Comparison of ENCODE assay signal across 12 mouse cellular contexts in the genomic region with DNA sequence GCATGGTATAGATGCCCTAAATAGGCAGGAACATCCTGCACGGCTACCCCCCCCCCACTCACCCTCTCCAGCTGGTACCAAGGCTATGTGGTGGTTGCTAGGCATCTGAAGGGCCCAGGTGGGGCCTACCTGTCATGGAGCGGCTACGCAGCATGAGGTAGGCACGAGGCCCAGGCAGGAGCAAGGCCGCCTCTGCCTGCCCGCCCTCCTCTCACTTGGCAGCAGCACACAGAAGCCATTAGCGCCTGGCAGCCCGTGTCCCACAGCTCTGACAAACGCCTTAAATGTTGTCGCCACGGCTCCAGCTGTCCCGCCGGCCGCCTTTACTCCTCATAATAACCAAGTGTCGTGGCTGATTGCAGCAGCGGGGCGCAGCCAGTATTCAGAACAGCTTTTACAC. TPM values are rescaled to one million over a fixed set of nuclear protein-coding genes. Genes with fewer than 3 reads are reported as not detected.
A peak's percentile ranks its signal among the peaks of the same experiment; 100 is the strongest.
DNase-seq lines count a peak whose midpoint lies in the region; ATAC-seq lines count a peak whose summit lies in the region.
"Had no signal": no experiment of that assay in that cellular context is flagged by ENCODE, and none has a peak within 500 bp of the region (broad histone marks: within the 10 kb centered on the region; RNA-seq: fewer than 3 reads in every experiment).

No protein-coding gene starts in this region.

- no peaks in the 10 kb centered on the region for H3K27me3 ChIP-seq in hindbrain, embryonic 15.5 days
- no peaks in the 10 kb centered on the region for H3K27me3 ChIP-seq in midbrain, embryonic 15.5 days (replicated peaks)
- H3K27me3 ChIP-seq in heart, embryonic 12.5 days (replicated peaks): peaks cover 18% of the 10 kb centered on the region; the same call in 1 of the 2 replicates

- H3K4me1 ChIP-seq in hindbrain, embryonic 15.5 days (replicated peaks): peaks cover 61% of the 10 kb centered on the region
- peaks cover 44% of the 10 kb centered on the region for H3K4me1 ChIP-seq in midbrain, embryonic 15.5 days
- H3K4me1 ChIP-seq in heart, embryonic 12.5 days (replicated peaks): peaks cover 17% of the 10 kb centered on the region

- no peak overlapping the region for H3K9ac ChIP-seq in hindbrain, embryonic 15.5 days
- no peak overlapping the region for H3K9ac ChIP-seq in midbrain, embryonic 15.5 days
- no peak overlapping the region for H3K9ac ChIP-seq in heart, embryonic 12.5 days
- H3K9ac ChIP-seq: kidney, embryonic 15.5 days; lung, embryonic 14.5 days had no signal

- H3K4me2 ChIP-seq in hindbrain, embryonic 15.5 days: peak overlapping the region; percentile 9; the same call in 1 of the 2 replicates
- no peak overlapping the region for H3K4me2 ChIP-seq in midbrain, embryonic 15.5 days
- H3K4me2 ChIP-seq in heart, embryonic 12.5 days: no peak overlapping the region
- H3K4me2 ChIP-seq: kidney, embryonic 15.5 days; lung, embryonic 14.5 days had no signal

- DNase-seq in brain, adult 2 months (ENCODE audit: low read depth, low spot score): peak; percentile 94
- DNase-seq in cerebellum, adult 9-11 months: peak; percentile 95
- no peak for DNase-seq in spleen, postnatal 36 days (ENCODE audit: low spot score in 2 of 2)
- no peak for DNase-seq in heart, postnatal 14 days
- DNase-seq in spleen, postnatal 10 days (ENCODE audit: low spot score in 2 of 2): no peak
- DNase-seq: gastrocnemius, postnatal 25 days; lung, embryonic 14.5 days had no signal

- H3K36me3 ChIP-seq in hindbrain, embryonic 15.5 days: no peaks in the 10 kb centered on the region
- no peaks in the 10 kb centered on the region for H3K36me3 ChIP-seq in midbrain, embryonic 15.5 days (replicated peaks)
- no peaks in the 10 kb centered on the region for H3K36me3 ChIP-seq in heart, embryonic 12.5 days
- H3K36me3 ChIP-seq: G1E; kidney, embryonic 15.5 days had no signal

- H3K9me3 ChIP-seq in hindbrain, embryonic 15.5 days: no peaks in the 10 kb centered on the region
- H3K9me3 ChIP-seq in midbrain, embryonic 15.5 days: no peaks in the 10 kb centered on the region
- no peaks in the 10 kb centered on the region for H3K9me3 ChIP-seq in heart, embryonic 12.5 days (replicated peaks)
- H3K9me3 ChIP-seq: G1E; kidney, embryonic 15.5 days had no signal

- H3K4me3 ChIP-seq in hindbrain, embryonic 15.5 days: no peak overlapping the region
- no peak overlapping the region for H3K4me3 ChIP-seq in midbrain, embryonic 15.5 days
- H3K4me3 ChIP-seq in heart, embryonic 12.5 days: no peak overlapping the region
- H3K4me3 ChIP-seq: kidney, embryonic 15.5 days had no signal

- peak; percentile 71 for ATAC-seq in hindbrain, embryonic 15.5 days (ENCODE audit: low FRiP score, low read depth)
- ATAC-seq in midbrain, embryonic 15.5 days (replicated peaks): peak; percentile 57
- no peak for ATAC-seq in heart, embryonic 12.5 days (ENCODE audit: insufficient number of reproducible peaks, low FRiP score)

- intact Hi-C loops in heart, postnatal 14 days (cut with DNase I): no loop called here

- 23% methylated on average over 17 of the region's 17 CpGs for WGBS in hindbrain, embryonic 15.5 days
- WGBS in midbrain, embryonic 15.5 days: 39% methylated on average over 17 of the region's 17 CpGs
- 68% methylated on average over 17 of the region's 17 CpGs for WGBS in heart, embryonic 12.5 days

- H3K27ac ChIP-seq in hindbrain, embryonic 15.5 days (replicated peaks): peak overlapping the region; percentile 80
- peak overlapping the region; percentile 70 for H3K27ac ChIP-seq in midbrain, embryonic 15.5 days
- no peak overlapping the region for H3K27ac ChIP-seq in heart, embryonic 12.5 days (ENCODE audit: poor library complexity, severe bottlenecking)
- H3K27ac ChIP-seq: kidney, embryonic 15.5 days had no signal

RNA-seq across cellular contexts. Expression of a gene that starts 49.4 kb away (rescaled TPM):
- polyA plus RNA-seq in hindbrain, embryonic 15.5 days (2015; fragmentation: Nextera tagmentation; extraction: Ambion mirVana): 48.1 and 48.5 TPM in 2 replicates
- polyA plus RNA-seq in midbrain, embryonic 15.5 days (2015; fragmentation: Nextera tagmentation; extraction: Ambion mirVana): 48.0 and 50.5 TPM in 2 replicates
- 37.5 and 41.2 TPM in 2 replicates for polyA plus RNA-seq in heart, embryonic 12.5 days (2016; fragmentation: Nextera tagmentation; extraction: Ambion mirVana)
- 10 to 100 TPM; 23.1 to 23.7 TPM for total RNA-seq in heart, postnatal 14 days (2021)

RNA-seq across cellular contexts. Expression of a gene that starts 57.7 kb away (rescaled TPM):
- 45.3 and 47.3 TPM in 2 replicates for polyA plus RNA-seq in hindbrain, embryonic 15.5 days (2015; fragmentation: Nextera tagmentation; extraction: Ambion mirVana)
- 45.1 and 45.7 TPM in 2 replicates for polyA plus RNA-seq in midbrain, embryonic 15.5 days (2015; fragmentation: Nextera tagmentation; extraction: Ambion mirVana)
- 16.6 and 18.4 TPM in 2 replicates for polyA plus RNA-seq in heart, embryonic 12.5 days (2016; fragmentation: Nextera tagmentation; extraction: Ambion mirVana)
- total RNA-seq in heart, postnatal 14 days (2021): 1 to 10 TPM; 3.4 to 4.9 TPM

RNA-seq across cellular contexts. Expression of a gene that starts 57.7 kb away (rescaled TPM):
- polyA plus RNA-seq in hindbrain, embryonic 15.5 days (2015; fragmentation: Nextera tagmentation; extraction: Ambion mirVana): 69.2 and 70.2 TPM in 2 replicates
- 78.4 and 81.6 TPM in 2 replicates for polyA plus RNA-seq in midbrain, embryonic 15.5 days (2015; fragmentation: Nextera tagmentation; extraction: Ambion mirVana)
- polyA plus RNA-seq in heart, embryonic 12.5 days (2016; fragmentation: Nextera tagmentation; extraction: Ambion mirVana): 24.4 and 25.1 TPM in 2 replicates
- total RNA-seq in heart, postnatal 14 days (2021): 10 to 100 TPM; 13.6 to 17.1 TPM

Comparison
In these comparisons a context has a peak if more than half of its experiments do, and no peak if none do; other contexts are left out.
1. DNase-seq: peak in brain, adult 2 months (single experiment) and cerebellum, adult 9-11 months (single experiment); none in spleen, postnatal 36 days (0 of 2), heart, postnatal 14 days (0 of 2) and spleen, postnatal 10 days (0 of 2).